Mouse (Mus musculus) layer of hippocampus, postnatal 36 days (tissue): ENCODE data around the gene Hoxc8. TPM values are rescaled to one million over a fixed set of nuclear protein-coding genes. Genes with fewer than 3 reads are reported as not detected.

Source experiments
- DNase-seq, 2 experiments: peaks; one replicate each; pipeline ENCODE4 v3.0.0; 2022
- total RNA-seq, 2 experiments: library from RNA; stranded (reverse); gene quantifications; 2 replicates each; pipeline ENCODE4 v1.2.3; 2021

The Hoxc8 gene
- total RNA-seq, 2 experiments from 2014 or later, result not detected

DNA sequence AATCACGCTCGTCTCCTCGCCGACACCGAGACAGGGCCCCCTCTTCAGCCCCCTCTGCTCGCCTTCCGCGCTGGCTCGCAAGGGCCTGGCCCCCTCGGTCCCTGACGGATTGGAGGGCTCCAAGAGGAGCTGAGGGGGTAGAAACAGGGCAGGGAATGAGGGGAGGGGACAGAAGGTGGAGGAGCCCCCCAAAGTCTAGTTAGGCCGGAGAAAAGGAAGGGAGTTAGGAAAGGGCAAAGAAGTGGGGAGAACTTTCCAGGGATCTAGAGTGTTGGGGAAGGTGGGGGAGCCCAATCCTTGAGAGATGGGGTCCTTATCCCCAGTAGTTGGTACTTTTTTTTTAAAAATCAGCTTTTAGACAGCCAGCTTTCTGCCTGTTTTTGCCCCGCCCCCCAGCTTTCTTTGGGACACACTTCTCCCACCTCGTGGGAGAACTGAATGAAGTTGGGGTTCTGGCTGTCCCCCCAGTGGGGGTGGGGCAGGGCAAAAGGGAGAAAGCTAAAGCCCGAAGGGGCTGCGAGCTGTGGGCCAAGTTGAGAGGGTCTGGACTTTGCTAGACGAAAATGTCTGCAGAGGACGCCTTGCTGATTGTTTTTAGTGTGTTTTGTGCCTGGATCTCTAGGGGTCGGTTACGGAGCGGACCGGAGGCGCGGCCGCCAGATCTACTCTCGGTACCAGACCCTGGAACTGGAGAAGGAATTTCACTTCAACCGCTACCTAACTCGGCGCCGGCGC, 19.9 kb downstream of the Hoxc8 start:
- DNase-seq, result no peak

DNA sequence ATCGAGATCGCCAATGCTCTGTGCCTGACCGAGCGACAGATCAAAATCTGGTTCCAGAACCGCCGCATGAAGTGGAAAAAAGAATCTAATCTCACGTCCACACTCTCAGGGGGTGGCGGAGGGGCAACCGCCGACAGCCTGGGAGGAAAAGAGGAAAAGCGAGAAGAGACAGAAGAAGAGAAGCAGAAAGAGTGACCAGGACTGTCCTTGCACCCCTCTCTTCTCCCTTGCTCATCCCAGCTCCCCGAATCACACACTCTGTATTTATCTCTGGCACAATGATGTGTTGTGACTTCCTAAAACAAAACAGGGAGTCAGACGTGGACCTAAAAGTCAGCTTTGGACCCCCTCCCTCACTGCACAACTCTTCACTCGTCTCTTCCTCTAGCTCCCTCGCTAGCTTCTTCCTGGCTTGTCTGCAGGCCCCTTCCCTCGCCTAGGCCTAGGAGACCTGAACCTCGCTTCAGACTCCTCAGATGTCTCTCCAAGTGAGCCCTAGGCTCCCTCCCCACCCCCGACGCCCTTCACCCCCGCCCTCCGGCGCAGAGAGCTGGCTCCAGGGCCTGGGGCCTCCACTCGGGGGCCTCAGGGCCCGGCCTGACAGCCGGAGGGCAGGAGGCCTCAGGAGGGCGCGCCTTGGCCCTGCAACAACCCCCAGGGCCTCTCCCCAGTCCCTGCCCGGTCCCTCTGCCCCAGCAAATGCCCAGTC, 20.6 kb downstream of the Hoxc8 start:
- DNase-seq, result no peak

DNA sequence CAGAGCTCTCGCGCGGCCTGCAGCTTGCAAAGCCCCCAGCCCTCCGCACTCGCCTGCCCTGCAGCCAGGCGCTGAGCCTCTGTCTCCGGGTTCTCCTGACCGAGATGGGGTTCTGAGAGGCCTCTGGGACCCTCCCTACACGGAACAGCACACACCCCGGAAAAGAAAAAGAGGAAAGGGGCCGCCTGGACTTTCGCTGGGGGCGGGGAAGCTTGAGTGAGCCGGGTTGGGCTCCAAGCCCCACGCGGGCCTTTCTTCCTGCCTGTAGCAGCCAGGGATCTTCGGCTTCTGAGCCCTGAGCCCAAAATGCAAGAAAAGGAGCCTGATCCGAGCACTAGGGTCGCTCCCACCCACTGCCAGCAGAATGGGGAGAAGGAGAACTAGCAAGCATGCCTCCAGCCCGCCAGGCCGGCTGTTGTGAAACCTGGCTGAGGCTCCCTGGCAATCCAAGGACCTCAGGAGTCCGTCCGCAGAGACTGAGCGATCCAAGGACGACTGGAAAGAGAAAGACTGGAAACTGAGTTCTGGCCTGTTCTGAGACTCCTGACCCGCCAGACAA, 21.6 kb downstream of the Hoxc8 start:
- DNase-seq, result no peak

DNA sequence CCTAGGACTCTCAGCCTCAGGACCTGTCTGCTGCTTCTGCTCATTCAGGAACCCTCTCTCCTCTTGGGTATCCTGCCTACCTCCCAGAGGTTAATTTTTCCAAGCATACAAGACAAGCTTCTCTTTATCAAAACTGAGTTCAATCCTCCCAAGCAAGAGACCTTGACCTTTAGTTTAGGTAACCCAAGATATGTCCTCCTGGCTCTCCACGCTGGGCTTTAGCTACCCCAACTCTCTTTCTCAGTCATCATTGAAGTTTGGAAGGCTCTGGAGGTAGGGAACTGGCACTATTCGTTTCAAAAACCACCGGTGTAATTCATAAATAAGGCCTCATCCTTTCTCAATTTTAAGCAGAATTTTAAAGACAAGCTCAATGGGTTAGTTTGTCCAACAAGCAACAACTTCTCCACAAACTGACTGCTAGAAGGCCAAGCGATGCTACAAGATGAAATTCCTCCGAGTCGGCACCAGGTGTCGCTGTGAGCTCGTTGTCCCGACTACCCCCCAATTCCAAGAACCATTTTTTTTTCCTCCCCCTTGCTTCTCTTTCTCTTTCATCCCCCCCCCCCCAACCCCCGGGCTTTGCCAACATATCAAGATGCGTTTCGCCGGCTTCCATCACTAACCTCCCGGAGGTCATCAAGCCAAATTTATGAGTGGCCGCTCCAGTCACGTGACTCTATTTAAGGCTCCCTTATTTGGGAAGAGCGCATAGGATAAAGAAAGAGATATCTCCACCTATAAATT, 23.0 kb downstream of the Hoxc8 start:
- no peak for DNase-seq

DNA sequence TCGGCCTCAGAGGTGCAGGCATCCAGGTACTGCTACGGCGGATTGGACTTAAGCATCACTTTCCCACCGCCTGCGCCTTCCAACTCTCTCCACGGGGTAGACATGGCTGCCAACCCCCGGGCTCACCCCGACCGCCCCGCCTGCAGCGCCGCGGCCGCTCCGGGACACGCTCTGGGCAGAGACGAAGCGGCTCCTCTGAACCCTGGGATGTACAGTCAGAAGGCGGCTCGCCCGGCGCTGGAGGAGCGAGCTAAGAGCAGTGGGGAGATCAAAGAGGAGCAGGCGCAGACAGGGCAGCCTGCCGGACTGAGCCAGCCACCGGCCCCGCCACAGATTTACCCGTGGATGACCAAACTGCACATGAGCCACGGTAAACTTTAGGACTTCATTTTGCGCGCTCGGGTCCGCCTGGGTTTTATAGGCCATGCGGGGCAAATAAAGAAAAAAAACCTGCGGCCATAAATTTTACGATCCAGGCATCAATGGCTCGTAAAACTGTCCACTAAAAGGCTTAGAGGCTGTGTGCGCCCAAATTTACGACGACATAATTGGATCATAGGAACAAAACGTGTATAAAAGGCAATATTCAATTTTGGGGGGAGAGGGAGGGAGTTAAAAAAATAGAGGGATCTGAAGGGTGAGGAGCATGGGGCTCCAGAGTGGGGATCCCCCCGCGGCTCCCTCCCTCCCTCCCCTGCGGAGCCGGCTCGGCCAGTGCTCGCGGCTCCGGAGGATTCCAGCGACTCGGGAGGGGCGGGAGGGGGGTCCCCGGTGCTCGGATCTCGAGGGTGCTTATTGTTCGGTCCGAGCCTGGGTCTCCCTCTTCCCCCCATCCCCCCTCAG, 24.0 kb downstream of the Hoxc8 start:
- no peak for DNase-seq

DNA sequence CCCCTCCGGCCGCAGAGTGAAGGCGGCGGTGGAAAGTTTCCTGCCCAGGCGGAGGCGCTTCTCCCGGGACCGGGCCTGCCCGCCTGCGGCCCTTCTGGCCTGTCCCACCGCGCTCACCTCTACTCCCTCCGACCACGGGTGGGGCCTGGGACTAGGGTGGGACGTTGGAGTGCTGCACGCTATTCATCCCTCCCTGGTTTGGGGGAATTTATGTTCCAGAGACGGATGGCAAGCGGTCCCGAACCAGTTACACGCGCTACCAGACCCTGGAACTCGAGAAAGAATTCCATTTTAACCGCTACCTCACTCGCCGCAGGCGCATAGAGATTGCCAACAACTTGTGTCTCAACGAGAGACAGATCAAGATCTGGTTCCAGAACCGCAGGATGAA, 24.6 kb downstream of the Hoxc8 start:
- no peak for DNase-seq

DNA sequence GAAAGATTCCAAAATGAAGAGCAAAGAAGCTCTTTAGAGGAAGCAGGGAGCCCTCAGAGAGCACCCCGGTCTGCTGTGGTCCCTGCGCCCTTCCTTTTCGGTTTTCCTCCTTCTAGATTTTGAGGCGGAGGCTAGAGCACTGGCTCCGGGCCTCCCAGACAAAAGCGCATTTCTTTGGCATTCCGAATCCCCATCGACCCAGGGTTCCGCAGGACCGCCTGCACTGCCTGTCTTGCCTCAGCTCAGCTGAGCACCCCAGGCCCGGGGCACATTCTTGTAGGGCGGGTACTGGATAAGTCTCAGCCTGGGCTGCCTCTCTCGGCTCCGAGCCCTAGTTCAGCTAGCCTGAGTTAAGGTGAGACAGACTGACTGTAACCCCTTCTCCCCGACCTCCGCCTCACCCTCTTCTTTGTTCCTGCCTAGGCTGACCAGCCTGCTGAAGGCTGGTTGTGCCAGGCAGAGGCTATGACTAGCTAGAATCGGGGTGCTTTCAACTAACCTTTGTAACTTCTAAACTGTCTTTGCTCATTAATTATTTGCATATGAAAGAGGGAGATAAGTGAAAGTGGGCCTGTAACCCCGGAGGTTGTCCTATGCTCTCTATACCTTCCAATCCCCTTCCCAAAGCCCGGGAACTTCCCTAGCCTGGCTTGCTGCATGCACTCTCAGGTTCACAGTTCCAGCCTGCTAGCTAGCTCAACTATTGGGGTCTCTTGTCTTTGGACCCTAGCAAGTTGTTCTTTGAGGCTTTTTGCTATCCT, 25.2 kb downstream of the Hoxc8 start:
- no peak for DNase-seq

DNA sequence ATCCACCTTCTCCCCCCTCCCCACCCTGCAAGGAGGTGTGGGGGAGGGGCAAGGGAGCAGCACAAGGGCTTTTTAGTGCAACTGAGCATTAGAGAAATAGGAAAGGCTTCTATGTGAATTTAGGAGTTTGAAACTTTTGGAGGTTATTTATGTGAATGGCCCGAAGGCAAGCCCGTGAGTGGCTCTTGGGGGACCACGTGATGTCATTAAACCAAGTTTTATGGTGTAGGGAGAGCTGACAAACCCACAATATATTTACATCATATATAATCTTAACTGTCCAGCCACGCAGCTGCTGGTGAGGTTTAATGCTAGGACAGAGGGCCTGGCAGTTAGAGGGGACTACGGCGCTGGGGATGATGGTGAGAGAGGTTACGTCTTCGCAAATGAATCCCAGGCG, 28.2 kb downstream of the Hoxc8 start, which contains the start of gene Hoxc4:
Hoxc4 (plus strand) TSS at position 299 of the 400 bp plus-strand sequence.
- DNase-seq, result no peak

DNA sequence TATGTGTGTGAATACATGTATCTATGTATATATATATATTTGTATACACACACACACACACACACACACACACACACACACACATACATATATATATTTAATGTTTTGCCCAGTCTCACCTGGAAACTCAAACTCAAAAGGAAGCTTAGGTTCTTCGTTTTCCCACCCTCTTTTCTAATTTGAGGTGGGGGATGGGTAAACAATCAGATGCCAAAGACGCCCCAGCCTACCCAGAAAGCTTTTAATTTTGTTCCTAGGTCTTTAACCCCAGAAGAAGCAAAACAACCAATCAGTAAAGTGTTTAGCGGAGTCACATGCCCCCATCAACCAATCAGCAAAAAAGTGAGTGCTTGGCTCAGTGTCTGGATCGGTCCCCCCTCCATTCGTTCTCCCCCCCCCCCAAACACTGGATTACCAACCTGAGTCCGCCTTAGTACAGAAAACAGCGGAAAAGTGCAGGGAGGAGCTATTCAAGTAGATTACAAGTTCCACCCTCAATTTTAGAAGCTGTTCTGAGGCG, 30.6 kb downstream of the Hoxc8 start:
- no peak for DNase-seq

DNA sequence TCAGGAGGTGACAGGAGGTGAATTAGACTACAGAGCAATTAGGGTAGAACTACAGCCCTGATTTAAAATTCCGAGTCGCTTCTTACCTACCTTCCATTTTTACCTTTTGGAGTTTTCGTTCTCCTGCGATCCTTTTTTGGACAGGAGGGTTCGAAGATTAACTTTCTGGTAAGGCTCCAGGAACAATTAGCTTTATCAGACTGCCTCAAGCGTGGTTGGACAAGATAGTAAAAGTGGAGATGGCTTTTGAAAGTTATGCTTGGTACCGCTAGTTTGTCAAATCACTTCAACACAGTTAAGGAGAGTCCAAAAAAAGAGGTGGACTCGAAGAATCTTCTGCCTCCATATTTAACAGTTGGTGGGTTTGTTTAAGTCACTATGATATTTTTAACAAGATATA, 31.1 kb downstream of the Hoxc8 start:
- DNase-seq, result no peak

DNA sequence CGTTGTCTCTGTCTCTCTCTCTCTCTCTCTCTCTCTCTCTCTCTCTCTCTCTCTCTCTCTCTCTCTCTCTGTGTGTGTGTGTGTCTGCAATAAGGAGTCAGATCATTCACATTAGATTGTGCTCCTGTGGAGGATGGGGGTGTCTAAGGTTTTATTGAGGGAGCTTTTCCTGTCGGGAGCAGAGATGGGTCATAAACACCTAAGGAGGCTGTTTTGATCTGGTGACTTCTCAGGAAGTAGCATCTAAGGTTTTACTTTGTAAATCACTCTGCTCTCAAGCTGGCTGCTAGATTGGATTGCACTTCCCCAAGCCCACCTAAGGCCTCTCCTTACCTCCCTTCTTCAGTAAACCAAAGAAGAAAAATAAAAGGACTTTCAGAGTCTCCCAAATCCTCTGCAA, 33.7 kb downstream of the Hoxc8 start:
- DNase-seq, result no peak

DNA sequence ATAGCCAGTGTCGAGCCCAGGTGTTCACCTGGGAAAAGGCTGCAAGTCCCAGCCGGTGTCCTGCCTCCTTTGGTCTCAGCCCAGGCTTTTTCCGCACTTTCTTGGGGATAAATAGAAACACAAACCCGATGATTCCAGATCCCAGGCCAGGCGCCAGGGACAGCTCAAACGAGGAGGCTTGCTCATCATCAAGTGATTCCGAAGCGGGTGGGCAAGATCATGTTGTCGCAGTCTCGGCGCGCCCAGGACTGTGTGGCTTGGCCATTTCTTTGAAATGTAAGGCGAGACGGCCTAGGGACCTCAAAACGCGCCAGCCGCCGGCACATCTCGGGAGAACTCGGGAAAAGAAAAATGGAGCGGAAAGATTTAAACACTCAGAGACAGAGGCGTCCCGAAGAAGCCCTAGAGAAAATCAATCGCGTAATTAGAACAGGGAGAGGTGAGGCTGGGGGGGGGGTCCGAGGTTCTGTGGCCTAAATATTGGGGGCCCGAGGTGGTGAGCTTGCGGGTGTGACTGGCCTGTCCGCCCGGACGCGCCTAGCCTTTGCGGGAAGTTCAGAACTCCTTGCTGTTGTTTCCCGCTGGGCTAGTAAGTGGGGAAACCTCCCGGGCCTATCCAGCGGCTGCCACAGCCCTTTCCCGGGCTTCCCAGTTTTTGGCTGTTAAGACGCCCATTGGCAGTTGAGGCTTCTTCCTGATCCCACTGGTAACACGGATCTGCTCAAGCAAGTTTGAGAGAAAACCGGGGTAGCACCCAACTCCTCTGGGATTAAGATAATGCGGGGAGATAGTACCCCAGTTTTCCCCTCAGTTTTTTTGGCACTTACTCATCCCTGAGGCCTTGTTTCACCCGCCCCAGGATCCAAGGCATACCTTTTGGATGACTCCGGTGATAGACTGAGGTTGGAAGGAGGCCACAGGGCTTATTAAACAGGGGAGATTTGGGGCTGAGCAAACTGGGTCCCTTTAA, 37.1 kb downstream of the Hoxc8 start:
- DNase-seq, result no peak

DNA sequence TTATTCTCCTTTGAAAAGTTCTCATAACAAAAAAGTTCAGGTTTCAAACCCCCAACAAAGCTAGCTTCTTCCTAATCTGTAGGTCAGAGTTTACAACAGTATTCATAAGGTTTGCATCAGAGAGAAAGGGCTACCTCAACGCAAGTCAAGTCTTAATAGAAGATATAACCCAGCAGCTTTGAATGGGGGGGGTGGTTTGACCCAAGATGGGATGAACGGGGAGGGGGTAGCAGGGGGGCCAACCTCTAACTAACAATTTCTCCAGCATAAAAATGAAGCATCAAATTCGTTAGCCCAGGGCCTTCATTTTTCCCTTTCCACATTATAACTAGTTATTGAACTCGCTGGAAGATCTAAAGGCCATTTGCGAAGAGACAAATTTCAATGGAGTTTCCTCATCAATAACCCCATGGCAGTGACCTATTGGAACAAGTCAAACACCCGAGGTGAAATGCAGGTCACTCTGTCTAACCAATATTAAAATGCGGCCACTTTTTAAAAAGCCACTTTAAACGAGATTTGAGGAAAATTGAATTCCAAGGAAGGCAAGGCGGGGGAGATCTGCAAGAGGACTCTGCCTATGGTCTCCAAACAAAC, 38.6 kb downstream of the Hoxc8 start:
- DNase-seq, result no peak

DNA sequence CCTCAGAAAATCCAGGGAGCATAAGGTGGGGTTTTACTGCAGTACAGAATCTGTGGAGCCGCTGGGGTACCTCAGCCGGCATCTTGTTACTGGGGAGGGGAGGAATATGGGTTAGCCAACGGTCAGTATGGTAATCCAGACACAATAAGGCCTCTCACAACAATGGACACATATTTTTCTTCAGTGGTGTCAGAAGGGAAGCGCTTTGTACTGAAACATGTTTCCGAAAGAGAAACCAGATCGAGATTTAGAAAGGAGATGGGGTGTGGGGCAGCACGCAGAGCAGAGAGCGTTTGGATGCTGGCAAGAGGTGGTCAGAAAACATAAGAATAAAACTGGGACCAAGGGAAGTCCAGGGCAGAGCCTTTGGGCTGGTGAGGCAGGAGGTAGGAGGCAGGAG, 39.7 kb downstream of the Hoxc8 start:
- no peak for DNase-seq

DNA sequence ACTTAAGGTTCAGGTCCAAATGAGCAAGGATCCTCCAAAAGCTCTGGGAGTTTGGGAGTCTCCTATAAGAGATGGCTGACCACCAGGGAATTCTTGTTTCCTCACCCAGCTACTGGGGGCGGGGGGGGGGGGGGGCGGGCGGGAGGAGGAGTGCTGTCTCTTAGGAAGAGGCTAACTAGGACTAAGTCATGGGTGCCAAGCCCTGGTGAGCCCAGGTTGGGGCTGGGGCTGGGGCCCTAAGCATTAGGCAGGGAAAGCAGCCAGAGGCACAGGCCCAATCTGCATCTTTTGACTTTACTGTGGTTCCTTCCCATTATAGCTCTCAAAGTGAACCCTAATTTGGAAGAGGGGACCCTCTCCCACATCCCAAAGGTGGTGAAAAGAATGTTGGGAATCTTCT, 41.8 kb downstream of the Hoxc8 start:
- DNase-seq, result no peak

DNA sequence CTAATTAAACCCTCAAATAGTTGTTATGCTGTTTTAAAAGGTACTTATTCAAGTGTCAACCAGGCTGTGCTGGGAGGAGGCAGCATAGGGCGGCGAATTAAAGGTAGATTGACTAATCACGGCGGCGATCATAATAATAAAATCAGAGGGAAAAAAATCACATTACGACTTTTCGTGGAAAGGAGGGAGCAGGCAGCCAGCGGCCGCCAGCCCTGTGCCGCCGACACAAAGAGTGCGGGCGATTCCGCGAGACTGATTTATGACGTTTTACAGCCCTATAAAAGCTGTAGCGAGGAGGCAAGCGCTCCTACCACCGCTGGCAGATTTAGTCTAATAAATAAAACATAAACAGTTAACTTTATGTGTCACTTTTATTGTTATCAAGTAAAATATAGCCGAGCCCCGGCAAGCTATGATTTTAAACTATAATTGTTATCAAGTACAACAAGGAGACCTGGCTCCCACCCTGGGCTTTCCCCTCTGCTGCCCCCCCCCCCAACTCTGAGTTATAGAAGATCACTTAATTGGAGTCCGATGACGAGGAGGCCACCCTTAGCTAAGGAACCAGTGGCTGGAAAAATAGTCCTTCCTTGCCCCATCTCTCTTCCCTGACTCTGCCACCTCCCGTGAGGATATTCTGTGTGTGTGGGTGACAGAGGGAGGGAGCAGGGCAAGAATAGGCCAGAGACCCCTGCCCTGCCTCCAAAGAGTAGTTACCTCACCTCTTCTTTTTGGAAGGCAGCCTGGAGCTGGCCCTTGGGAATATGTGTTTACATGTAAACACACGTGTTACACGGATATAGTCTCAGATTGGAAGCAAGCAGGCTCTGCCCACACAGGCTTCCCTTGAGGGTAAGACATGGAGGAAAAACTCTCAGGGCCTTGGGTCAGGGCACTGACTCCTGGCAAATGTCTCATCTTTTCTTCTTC, 42.5 kb downstream of the Hoxc8 start:
- DNase-seq, result no peak

DNA sequence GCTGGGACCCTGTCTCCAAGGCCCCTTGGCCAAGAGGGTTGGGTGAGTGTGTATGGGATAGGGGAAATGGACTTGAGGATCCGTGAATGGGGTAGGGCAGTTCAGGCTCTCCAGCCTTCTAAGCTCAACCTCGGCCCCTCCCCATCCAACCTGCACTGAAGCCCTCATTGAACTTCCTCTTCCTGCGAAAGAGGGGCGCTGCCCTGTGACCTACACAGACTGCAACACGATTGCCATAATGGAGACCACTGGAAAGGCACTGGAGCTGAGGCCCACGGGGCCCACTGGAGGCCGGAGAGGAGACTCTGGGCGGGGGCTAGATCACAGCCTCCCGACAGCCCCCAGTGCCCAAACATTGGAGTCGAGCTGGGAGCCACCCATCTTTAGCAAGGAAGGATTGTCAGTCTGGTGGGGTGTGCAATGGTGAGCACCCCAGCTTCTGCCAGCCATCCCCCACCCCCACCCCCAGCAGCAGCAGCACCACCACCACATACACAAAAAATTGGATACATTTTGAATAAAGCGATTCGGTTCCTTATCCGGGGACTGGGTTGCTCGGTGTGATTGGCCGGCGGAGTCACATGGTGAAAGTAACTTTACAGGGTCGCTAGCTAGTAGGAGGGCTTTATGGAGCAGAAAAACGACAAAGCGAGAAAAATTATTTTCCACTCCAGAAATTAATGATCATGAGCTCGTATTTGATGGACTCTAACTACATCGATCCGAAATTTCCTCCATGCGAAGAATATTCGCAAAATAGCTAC, 43.8 kb downstream of the Hoxc8 start:
- no peak for DNase-seq
